Mouse (Mus musculus) testis, adult 2 months (tissue): ENCODE data around the gene Tmem236. TPM values are rescaled to one million over a fixed set of nuclear protein-coding genes. Genes with fewer than 3 reads are reported as not detected.

Experiments used
- H3K27ac ChIP-seq: fragments of 200-500 bp; 2 replicates; pipeline ENCODE4 v1.5.1; 2012; ENCODE audit warnings: low read depth, low read length; ENCODE audit not compliant: control insufficient read depth, insufficient read depth
- H3K27me3 ChIP-seq: fragments of 200-500 bp; 2 replicates; pipeline ENCODE4 v1.6.1; 2012; ENCODE audit warnings: mild to moderate bottlenecking, low read length, moderate library complexity; ENCODE audit not compliant: control insufficient read depth, insufficient read depth
- H3K36me3 ChIP-seq: fragments of 200-500 bp; 2 replicates; pipeline ENCODE4 v1.6.1; 2012; ENCODE audit warnings: mild to moderate bottlenecking, low read length; ENCODE audit not compliant: control insufficient read depth, insufficient read depth
- H3K4me1 ChIP-seq: fragments of 200-500 bp; 2 replicates; pipeline ENCODE4 v1.6.1; 2012; ENCODE audit warnings: low read length; ENCODE audit not compliant: control insufficient read depth, insufficient read depth
- H3K4me3 ChIP-seq: fragments of 200-500 bp; 2 replicates; pipeline ENCODE4 v1.5.1; 2012; ENCODE audit warnings: low read depth, mild to moderate bottlenecking, low read length, moderate library complexity, mixed read lengths; ENCODE audit not compliant: control insufficient read depth
- CTCF ChIP-seq: fragments of 200-500 bp; IDR thresholded peaks from 2 replicates; pipeline ENCODE4 v1.5.1; 2012; ENCODE audit warnings: low read depth, mild to moderate bottlenecking, inconsistent platforms, low read length, moderate library complexity; ENCODE audit not compliant: control insufficient read depth, insufficient read depth, insufficient replicate concordance
- POLR2A ChIP-seq: fragments of 200-500 bp; IDR thresholded peaks from 2 replicates; pipeline ENCODE4 v1.6.1; 2012; ENCODE audit warnings: low read depth, mild to moderate bottlenecking, inconsistent platforms, low read length, moderate library complexity; ENCODE audit not compliant: control insufficient read depth
- polyA plus RNA-seq: library from polyadenylated mRNA; depleted of rRNA; stranded (reverse); fragments of >200 nt; gene quantifications from 2 replicates; pipeline ENCODE4 v1.2.3, GENCODE M21; 2012

Tmem236 gene
- polyA plus RNA-seq, 1 experiment = 0.61 TPM

- no peaks in the 10 kb centered on the region for H3K4me1 ChIP-seq
- H3K27me3 ChIP-seq = no peaks in the 10 kb centered on the region
- TF ChIP-seq CTCF = no peak
- no peak for TF ChIP-seq POLR2A
- no peaks in the 10 kb centered on the region for H3K36me3 ChIP-seq
- H3K4me3 ChIP-seq = no peak overlapping the region
- H3K27ac ChIP-seq = no peak overlapping the region
These were observed 9.3 kb upstream of the Tmem236 start for GRCm38 (mm10) chr2:14165066-14165465.

- Histone ChIP-seq H3K27me3 (no peaks in the 10 kb centered on the region), H3K27ac (no peak overlapping the region), H3K4me1 (no peaks in the 10 kb centered on the region), H3K4me3 (no peak overlapping the region), H3K36me3 (no peaks in the 10 kb centered on the region)
- no peak for TF ChIP-seq CTCF
- TF ChIP-seq POLR2A = no peak
These were observed 8.5 kb upstream of the Tmem236 start for GRCm38 (mm10) chr2:14165618-14166344.

GRCm38 (mm10) chr2:14167721-14168120, 6.6 kb upstream of the Tmem236 start:
- no peak for TF ChIP-seq CTCF
- TF ChIP-seq POLR2A = no peak
- Histone ChIP-seq H3K27ac (no peak overlapping the region), H3K27me3 (no peaks in the 10 kb centered on the region), H3K4me1 (no peaks in the 10 kb centered on the region), H3K36me3 (no peaks in the 10 kb centered on the region), H3K4me3 (no peak overlapping the region)

- TF ChIP-seq POLR2A (no peak), CTCF (no peak)
These were observed 2.3 kb downstream of the Tmem236 start for GRCm38 (mm10) chr2:14176460-14177193.

GRCm38 (mm10) chr2:14184375-14184774, 10.1 kb downstream of the Tmem236 start:
- Histone ChIP-seq H3K36me3 (no peaks in the 10 kb centered on the region), H3K4me1 (no peaks in the 10 kb centered on the region), H3K4me3 (no peak overlapping the region), H3K27ac (no peak overlapping the region), H3K27me3 (no peaks in the 10 kb centered on the region)
- TF ChIP-seq POLR2A = no peak

More at GRCm38 (mm10) chr2:14176460-14177193, 2.3 kb downstream of the Tmem236 start:
- H3K4me3 ChIP-seq = no peak overlapping the region
- no peaks in the 10 kb centered on the region for H3K27me3 ChIP-seq
- H3K27ac ChIP-seq = no peak overlapping the region
- no peaks in the 10 kb centered on the region for H3K36me3 ChIP-seq
- no peaks in the 10 kb centered on the region for H3K4me1 ChIP-seq

- Histone ChIP-seq H3K27ac (no peak overlapping the region), H3K36me3 (no peaks in the 10 kb centered on the region), H3K4me3 (no peak overlapping the region), H3K4me1 (no peaks in the 10 kb centered on the region), H3K27me3 (no peaks in the 10 kb centered on the region)
- TF ChIP-seq POLR2A (no peak), CTCF (no peak)
These were observed 16.4 kb downstream of the Tmem236 start for GRCm38 (mm10) chr2:14190684-14191083.

DNA sequence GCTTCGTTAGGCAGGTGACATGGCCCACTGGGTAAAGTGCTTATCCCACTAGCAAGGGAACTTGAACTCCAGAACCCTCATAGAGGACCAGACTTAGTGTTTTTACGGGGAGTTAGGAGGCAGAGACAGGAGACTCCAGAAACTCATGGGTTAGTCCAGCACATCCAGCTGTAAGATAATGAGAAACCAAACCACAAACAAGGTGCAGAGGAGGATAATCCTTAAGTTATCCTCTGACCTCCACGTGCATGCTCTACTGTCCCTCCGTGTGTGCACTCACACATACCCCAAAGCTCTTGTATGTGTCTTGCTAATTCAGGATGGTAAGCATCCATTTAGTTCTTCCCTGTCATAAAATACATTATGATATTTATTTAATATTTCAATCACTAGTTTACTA, 17.3 kb downstream of the Tmem236 start:
- H3K4me3 ChIP-seq = no peak overlapping the region
- H3K27ac ChIP-seq = no peak overlapping the region
- H3K4me1 ChIP-seq = no peaks in the 10 kb centered on the region
- H3K36me3 ChIP-seq = no peaks in the 10 kb centered on the region
- H3K27me3 ChIP-seq = no peaks in the 10 kb centered on the region
- no peak for TF ChIP-seq CTCF
